Mouse (Mus musculus) liver, embryonic 14.5 days (tissue): ENCODE measurements around the gene Dyx1c1. TPM values are rescaled to one million over a fixed set of nuclear protein-coding genes. Genes with fewer than 3 reads are reported as not detected.

ENCODE experiments used
- ATAC-seq: fragments of 200-750 bp; cut with Nextera tagmentation; 2 replicates; pipeline ENCODE4 v1.8.0; 2017; ENCODE audit warnings: moderate number of reproducible peaks, mild to moderate bottlenecking, moderate library complexity; ENCODE audit not compliant: insufficient read depth
- DNase-seq, 3 experiments: peaks; one replicate each; pipeline ENCODE4 v3.0.0-alpha.2; 2012 to 2013; ENCODE audit warnings: low read depth in 3 of 3, low spot score in 3 of 3
- H3K27ac ChIP-seq: fragments of 300-500 bp; sonication (generic); 2 replicates; pipeline ENCODE4 v1.5.1; 2014; ENCODE audit warnings: moderate library complexity, mild to moderate bottlenecking, control low read depth, inconsistent platforms
- H3K27me3 ChIP-seq: fragments of 300-500 bp; sonication (generic); 2 replicates; pipeline ENCODE4 v1.6.1; 2014; ENCODE audit warnings: mild to moderate bottlenecking, low read length, moderate library complexity; ENCODE audit not compliant: control insufficient read depth, insufficient read depth
- H3K36me3 ChIP-seq: fragments of 300-500 bp; sonication (generic); replicated peaks from 2 replicates; pipeline ENCODE4 v1.6.1; 2014; ENCODE audit warnings: low read depth; ENCODE audit not compliant: control insufficient read depth, insufficient read depth
- H3K4me1 ChIP-seq, 2 experiments: fragments of 200-500 bp in 1 of 2; fragments of 300-500 bp in 1 of 2; sonication (generic) in 1 of 2; replicated peaks; 2 replicates each; pipeline ENCODE4 v1.6.1; 2012 to 2014; ENCODE audit warnings: antibody characterized with exemption in 1 of 2, inconsistent platforms in 1 of 2, low read length in 1 of 2; ENCODE audit not compliant: control insufficient read depth in 2 of 2, insufficient read depth in 2 of 2
- H3K4me2 ChIP-seq: fragments of 300-500 bp; sonication (generic); 2 replicates; pipeline ENCODE4 v1.6.1; 2014; ENCODE audit warnings: low read depth, mild to moderate bottlenecking, control low read depth, moderate library complexity
- H3K4me3 ChIP-seq, 2 experiments: fragments of 200-500 bp in 1 of 2; fragments of 300-500 bp in 1 of 2; sonication (generic) in 1 of 2; 2 replicates each; pipeline ENCODE4 v1.5.1; 2012 to 2014; ENCODE audit warnings: low read depth in 2 of 2, low read length in 2 of 2, mild to moderate bottlenecking in 2 of 2, control low read depth in 1 of 2, inconsistent platforms in 1 of 2, moderate library complexity in 1 of 2; ENCODE audit not compliant: insufficient read depth in 1 of 2
- H3K9ac ChIP-seq: fragments of 300-500 bp; sonication (generic); replicated peaks from 2 replicates; pipeline ENCODE4 v1.6.1; 2014; ENCODE audit warnings: mild to moderate bottlenecking, control low read depth, moderate library complexity
- H3K9me3 ChIP-seq: fragments of 300-500 bp; sonication (generic); 2 replicates; pipeline ENCODE4 v1.6.1; 2016; ENCODE audit warnings: low read length, mixed read lengths; ENCODE audit not compliant: control insufficient read depth
- CTCF ChIP-seq: IDR thresholded peaks from 2 replicates; pipeline ENCODE4 v1.5.1; 2016; ENCODE audit warnings: antibody characterized with exemption, low read depth, control low read depth
- EP300 ChIP-seq: IDR thresholded peaks from 2 replicates; pipeline ENCODE4 v1.6.1; 2016; ENCODE audit warnings: antibody characterized with exemption, low read depth
- WGBS: fragments of 180-500 bp; shearing (Covaris S2); extraction: QIAGEN DNeasy Blood & Tissue Kit; methylation state at CpG from one replicate; pipeline ENCODE4 v1.1.7; 2014; ENCODE audit not compliant: insufficient replicate concordance; 5-methylcytosine and 5-hydroxymethylcytosine counted together
- polyA plus RNA-seq, 2 experiments: library from polyadenylated mRNA; depleted of rRNA in 1 of 2; stranded (reverse) in 1 of 2; unstranded in 1 of 2; fragments of >200 nt; fragmentation: Nextera tagmentation in 1 of 2; extraction: Ambion mirVana in 1 of 2; gene quantifications; 2 replicates each; pipeline versions ENCODE4 v1.2.1 to v1.2.3; 2012 to 2014

Dyx1c1 gene
- polyA plus RNA-seq (2012; rRNA removed) (0.04 and 0.15 TPM in 2 replicates), polyA plus RNA-seq (2014; fragmentation: Nextera tagmentation; extraction: Ambion mirVana) (0.11 and 0.13 TPM in 2 replicates)

GRCm38 (mm10) chr9:72958521-72959450, at the start of gene Dyx1c1, which contains the start of gene Gm44503:
TSS of gene Dyx1c1 (plus strand) at chr9:72958785.
TSS of gene Gm44503 (plus strand) at chr9:72958852.
- Histone ChIP-seq H3K36me3 (no peaks in the 10 kb centered on the region), H3K9ac (peak within 1 kb of the TSS; percentile 56), H3K27me3 (no peaks in the 10 kb centered on the region), H3K4me2 (peak within 1 kb of the TSS; percentile 72), H3K4me1 (peaks cover 0 to 11% of the 10 kb centered on the region in 2 experiments; a peak in 2 of 4 replicates), H3K9me3 (no peaks in the 10 kb centered on the region), H3K27ac (no peak within 1 kb of the TSS), H3K4me3 (peak within 1 kb of the TSS; percentile 71 to 97)
- DNase-seq (peak; percentile 42 to 52 (median 46)), ATAC-seq (peak; percentile 67)
- whole genome bisulfite sequencing, result 3% methylated on average over 43 of the region's 43 CpGs
- no peak for TF ChIP-seq EP300
- TF ChIP-seq CTCF, result peak; percentile 12; the same call in 1 of the 2 replicates

GRCm38 (mm10) chr9:72911381-72911780, 47.2 kb upstream of the Dyx1c1 start:
- WGBS, result 62% methylated on average over 2 of the region's 2 CpGs

GRCm38 (mm10) chr9:72913551-72913950, 45.0 kb upstream of the Dyx1c1 start:
- Histone ChIP-seq H3K9me3 (no peaks in the 10 kb centered on the region), H3K4me2 (no peak overlapping the region), H3K9ac (no peak overlapping the region), H3K4me3 (no peak overlapping the region), H3K4me1 (no peaks in the 10 kb centered on the region), H3K36me3 (no peaks in the 10 kb centered on the region), H3K27me3 (no peaks in the 10 kb centered on the region), H3K27ac (no peak overlapping the region)
- ATAC-seq (no peak), DNase-seq (no peak)
- TF ChIP-seq EP300, result no peak
- TF ChIP-seq CTCF, result no peak
- WGBS, result 38% methylated on average over 6 of the region's 6 CpGs

More at GRCm38 (mm10) chr9:72911381-72911780, 47.2 kb upstream of the Dyx1c1 start:
- Histone ChIP-seq H3K4me3 (no peak overlapping the region), H3K9ac (no peak overlapping the region), H3K9me3 (no peaks in the 10 kb centered on the region), H3K36me3 (no peaks in the 10 kb centered on the region), H3K4me2 (no peak overlapping the region), H3K4me1 (no peaks in the 10 kb centered on the region), H3K27me3 (no peaks in the 10 kb centered on the region), H3K27ac (no peak overlapping the region)
- TF ChIP-seq CTCF (no peak), EP300 (no peak)
- ATAC-seq (no peak), DNase-seq (no peak)

- no peaks in the 10 kb centered on the region for H3K4me1 ChIP-seq
- no peak for TF ChIP-seq CTCF
- no peak for TF ChIP-seq EP300
- no peak for DNase-seq
Observed at GRCm38 (mm10) chr9:72915728-72916127, 42.9 kb upstream of the Dyx1c1 start.

GRCm38 (mm10) chr9:72923068-72923467, 35.5 kb upstream of the Dyx1c1 start:
- no peak overlapping the region for H3K4me3 ChIP-seq
- H3K4me2 ChIP-seq, result no peak overlapping the region
- H3K36me3 ChIP-seq, result no peaks in the 10 kb centered on the region
- ATAC-seq, result no peak
- H3K9ac ChIP-seq, result no peak overlapping the region
- 50% methylated on average over 3 of the region's 3 CpGs for WGBS
- no peaks in the 10 kb centered on the region for H3K4me1 ChIP-seq
- H3K27ac ChIP-seq, result no peak overlapping the region
- TF ChIP-seq CTCF (no peak), EP300 (no peak)
- peaks cover 41% of the 10 kb centered on the region for H3K27me3 ChIP-seq
- no peak for DNase-seq
- no peaks in the 10 kb centered on the region for H3K9me3 ChIP-seq

More at GRCm38 (mm10) chr9:72915728-72916127, 42.9 kb upstream of the Dyx1c1 start:
- 21% methylated on average over 7 of the region's 7 CpGs for WGBS
- no peak overlapping the region for H3K4me3 ChIP-seq
- no peak overlapping the region for H3K4me2 ChIP-seq
- H3K9me3 ChIP-seq, result no peaks in the 10 kb centered on the region
- no peak overlapping the region for H3K27ac ChIP-seq
- ATAC-seq, result no peak
- no peaks in the 10 kb centered on the region for H3K36me3 ChIP-seq
- no peaks in the 10 kb centered on the region for H3K27me3 ChIP-seq
- H3K9ac ChIP-seq, result no peak overlapping the region
